Mouse (Mus musculus): ENCODE results near the gene Aacs.

Gene Aacs

GRCm38 (mm10) chr5:125532545-125533224 lies 57.1 kb downstream of the Aacs start:
- in situ Hi-C loops (cut with MboI; ENCODE audit: low sequenced_read_pairs) = no loop called here

- in situ Hi-C loops (cut with MboI; ENCODE audit: low sequenced_read_pairs) = no loop called here
Observed at GRCm38 (mm10) chr5:125533225-125533900, 57.7 kb downstream of the Aacs start.

GRCm38 (mm10) chr5:125534168-125534610 lies 58.6 kb downstream of the Aacs start:
- in situ Hi-C loops (cut with MboI; ENCODE audit: low sequenced_read_pairs) = no loop called here

GRCm38 (mm10) chr5:125534611-125535324 lies 59.2 kb downstream of the Aacs start:
- in situ Hi-C loops (cut with MboI; ENCODE audit: low sequenced_read_pairs) = no loop called here

DNA sequence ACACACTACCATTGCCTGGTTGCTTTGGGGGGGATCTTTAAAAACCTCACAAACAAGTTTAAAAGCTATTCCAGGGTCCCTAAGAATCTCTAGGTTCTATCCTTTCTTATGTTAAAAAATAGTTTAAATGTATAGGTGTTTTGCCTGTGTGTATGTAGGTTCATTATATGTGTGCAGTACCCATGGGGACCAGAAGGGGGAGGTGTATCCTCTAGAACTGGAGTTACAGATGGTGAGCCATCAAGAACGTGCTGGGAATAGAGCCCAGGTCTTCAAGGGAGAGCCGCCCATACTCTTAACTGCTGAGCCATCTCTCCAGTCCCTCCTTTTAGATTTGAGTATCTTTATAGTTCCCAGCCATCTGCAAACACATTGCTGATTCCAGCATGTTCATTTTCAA lies 69.5 kb downstream of the Aacs start:
- in situ Hi-C loops (cut with MboI; ENCODE audit: low sequenced_read_pairs) = no loop called here

DNA sequence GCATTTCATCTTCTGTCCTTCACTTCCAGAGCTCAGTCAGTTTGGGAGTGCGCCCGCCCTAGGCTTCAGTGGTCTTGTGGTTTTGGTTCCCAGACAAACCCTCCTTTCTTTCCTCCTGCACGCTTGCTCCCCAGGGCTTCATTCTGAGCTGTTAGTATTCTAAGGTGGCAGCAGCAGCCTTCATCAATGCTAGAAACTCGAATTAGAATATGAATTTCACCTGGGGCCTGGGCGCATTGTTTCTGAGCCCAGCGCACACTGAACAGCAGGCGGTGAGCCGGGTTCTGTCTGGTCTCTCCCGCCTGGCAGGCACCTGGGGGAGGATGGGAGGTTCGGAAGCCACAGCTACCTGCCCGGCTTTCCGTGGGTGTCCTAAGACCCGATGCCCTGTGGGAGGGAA lies 70.7 kb downstream of the Aacs start:
- in situ Hi-C loops (cut with MboI; ENCODE audit: low sequenced_read_pairs) = no loop called here

DNA sequence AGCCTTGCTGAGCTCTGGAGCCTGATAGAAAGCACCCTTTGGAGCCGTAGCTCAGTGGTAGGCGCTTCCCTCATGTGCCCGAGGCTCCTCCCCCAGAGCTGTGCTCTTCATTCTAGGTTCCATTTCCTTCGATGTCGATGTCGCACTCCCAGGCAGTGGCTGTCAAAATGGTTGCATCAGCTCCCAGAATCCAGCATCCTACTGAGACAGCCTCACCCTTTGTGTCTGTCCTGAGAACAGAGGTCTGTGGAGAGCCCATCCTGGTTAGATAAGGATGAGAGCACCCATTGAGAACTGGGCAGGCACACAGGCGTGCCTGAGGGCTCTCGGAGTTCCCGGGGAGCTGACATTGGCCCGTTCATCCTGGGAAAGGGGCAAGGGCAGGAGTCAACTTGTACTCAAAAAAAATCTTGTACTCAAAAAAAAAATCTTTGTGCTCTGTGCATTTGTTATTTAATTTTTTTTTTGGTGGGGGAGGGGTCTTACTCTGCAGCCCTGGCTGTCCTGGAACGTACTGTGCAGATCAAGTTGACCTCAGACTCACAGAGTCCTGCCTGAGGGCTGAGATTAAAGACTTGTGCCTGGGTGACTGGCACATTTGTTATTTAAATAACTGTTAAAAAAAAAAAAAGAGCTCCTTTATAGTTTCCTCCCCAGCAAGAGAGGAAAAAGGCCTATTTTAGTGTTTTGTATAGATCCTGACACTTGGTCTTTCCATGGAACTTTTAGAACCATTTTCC lies 74.3 kb downstream of the Aacs start:
- in situ Hi-C loops (cut with MboI; ENCODE audit: low sequenced_read_pairs) = no loop called here

DNA sequence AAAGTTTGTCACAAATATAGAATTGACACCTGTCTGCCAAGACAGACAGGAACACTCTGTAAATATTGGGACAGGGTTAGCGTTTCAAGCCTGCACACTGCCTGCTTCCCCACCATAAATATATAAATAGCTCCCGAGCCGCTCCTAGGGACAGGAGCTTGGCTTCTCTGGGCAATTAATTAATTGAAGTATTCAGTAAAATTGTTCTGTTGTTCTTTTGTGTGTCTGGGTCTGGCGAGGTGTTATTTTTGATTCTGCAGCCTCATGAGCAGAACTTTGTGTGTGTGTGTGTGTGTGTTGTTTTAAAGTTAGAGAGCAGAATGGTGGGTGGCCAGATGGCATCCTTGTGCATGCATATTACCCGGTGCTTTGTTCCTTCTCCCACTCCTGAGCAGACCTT lies 80.1 kb downstream of the Aacs start:
- in situ Hi-C loops (cut with MboI; ENCODE audit: low sequenced_read_pairs) = no loop called here

GRCm38 (mm10) chr5:125563492-125563891 lies 87.9 kb downstream of the Aacs start:
- in situ Hi-C loops (cut with MboI; ENCODE audit: low sequenced_read_pairs) = no loop called here

- in situ Hi-C loops (cut with MboI; ENCODE audit: low sequenced_read_pairs) = no loop called here
Observed at GRCm38 (mm10) chr5:125565725-125566124, 90.1 kb downstream of the Aacs start.

Data from CH12F3 (cell line).